Mouse (Mus musculus): Measurements from ENCODE around the gene Ppid.
A peak's percentile ranks its signal among the peaks of the same experiment; 100 is the strongest.
"Not testable (repeated sequence)": the region's sequence is repeated elsewhere in the genome, so short reads cannot be mapped to it uniquely, and the experiment has no call there.

The Ppid gene

GRCm38 (mm10) chr3:79572399-79572798 is 18.7 kb upstream of the Ppid start:
- no peak for DNase-seq (ENCODE audit: low read depth, low spot score)

- DNase-seq (ENCODE audit: low read depth, low spot score): not testable (repeated sequence)
Observed at GRCm38 (mm10) chr3:79573376-79573775, 17.8 kb upstream of the Ppid start.

DNA sequence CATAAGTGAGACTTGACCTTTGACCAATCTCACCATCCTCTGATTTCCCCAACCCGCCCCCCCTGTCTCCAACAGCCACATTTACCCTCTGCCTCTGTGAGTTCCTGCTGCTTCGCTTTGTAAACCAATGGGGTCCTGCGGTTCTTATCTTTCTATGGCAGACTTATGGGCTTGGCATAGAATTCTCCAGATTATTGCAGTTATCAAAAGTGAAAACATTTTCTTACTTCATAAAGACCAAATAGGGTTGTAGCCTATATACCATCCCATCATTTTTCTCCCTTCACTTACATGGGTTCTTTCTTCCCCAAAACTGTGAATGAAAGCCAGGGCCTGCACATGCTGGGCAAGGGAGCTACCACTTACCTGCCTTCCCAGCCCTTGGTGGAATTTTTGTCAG is 16.8 kb upstream of the Ppid start:
- DNase-seq (ENCODE audit: low read depth, low spot score): no peak

GRCm38 (mm10) chr3:79575576-79576467 is 15.3 kb upstream of the Ppid start:
- DNase-seq (ENCODE audit: low read depth, low spot score): no peak

- no peak for DNase-seq (ENCODE audit: low read depth, low spot score)
Observed at GRCm38 (mm10) chr3:79576468-79576816, 14.7 kb upstream of the Ppid start.

- DNase-seq (ENCODE audit: low read depth, low spot score): no peak
Observed at GRCm38 (mm10) chr3:79576865-79577264, 14.3 kb upstream of the Ppid start.

DNA sequence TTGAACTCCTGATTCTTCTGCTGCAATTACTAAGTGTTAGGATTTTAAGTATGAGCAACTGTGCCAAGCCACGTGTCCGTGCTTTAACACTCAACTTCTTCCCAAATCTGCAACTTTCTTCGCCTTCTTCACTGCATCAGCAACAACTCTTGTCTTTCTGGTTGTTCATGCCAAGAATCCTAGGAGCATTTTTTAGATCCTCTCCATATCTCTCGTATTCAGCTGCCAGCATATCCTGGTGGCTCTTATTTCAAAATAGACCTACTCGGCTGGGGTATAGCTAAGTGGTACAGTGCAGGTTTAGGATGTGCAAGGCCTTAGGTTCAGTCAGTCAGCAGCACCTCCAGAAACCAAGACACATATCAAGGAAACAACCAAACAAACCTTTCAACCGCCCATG is 13.5 kb upstream of the Ppid start:
- no peak for DNase-seq (ENCODE audit: low read depth, low spot score)

DNA sequence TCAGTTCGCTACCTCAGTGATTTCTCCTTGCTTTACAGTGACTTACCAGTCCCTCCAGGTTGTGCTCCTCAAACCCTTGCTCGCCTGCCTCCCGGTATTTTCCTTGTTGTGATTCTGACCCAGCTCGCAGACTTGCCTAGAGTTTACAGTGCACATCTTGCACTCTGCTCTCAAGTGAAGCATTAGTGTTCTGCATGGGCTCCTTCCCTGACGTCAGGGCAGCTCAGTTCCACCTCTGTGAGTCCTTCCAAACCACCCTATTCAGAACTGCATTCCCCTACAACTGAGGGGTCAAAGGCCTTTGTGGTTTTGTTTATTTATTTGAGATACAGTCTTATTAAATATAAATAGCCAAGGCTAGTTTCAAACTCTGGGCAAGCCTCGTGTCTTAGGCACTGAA is 13.0 kb upstream of the Ppid start:
- no peak for DNase-seq (ENCODE audit: low read depth, low spot score)

DNA sequence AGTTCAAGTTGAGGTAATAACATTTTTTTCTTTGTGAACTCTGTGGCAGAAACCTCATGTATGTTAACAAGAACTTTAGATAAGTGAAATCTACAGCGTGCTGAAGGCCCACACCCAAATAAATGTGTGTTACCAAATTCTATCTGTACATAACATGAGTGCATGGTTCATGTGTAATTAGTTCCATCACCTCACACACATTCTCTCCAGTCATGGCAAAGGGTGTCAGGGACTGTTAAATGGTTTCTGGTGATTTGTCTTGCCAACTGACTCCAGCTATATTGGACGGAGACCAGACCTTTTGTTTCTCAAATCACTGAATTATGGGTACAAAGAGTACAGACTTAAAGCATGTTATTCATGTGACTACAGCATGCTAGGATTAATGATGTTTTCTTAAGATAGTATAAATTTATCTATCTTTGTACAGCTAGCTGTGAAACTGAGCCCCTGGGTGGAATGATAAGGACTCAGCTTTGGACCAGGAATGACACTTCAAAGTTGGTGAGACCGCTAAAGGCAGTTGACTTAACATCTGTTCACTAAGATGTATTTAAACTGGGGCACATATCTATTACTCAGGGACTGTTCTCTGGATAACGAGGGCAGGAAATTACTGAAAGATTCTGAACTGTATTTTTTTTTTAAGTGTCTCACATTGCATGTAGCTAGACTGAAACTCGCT is 11.1 kb upstream of the Ppid start:
- DNase-seq (ENCODE audit: low read depth, low spot score): no peak

GRCm38 (mm10) chr3:79586804-79587203 is 4.3 kb upstream of the Ppid start:
- peak; percentile 93 for DNase-seq (ENCODE audit: low read depth, low spot score)

- no peak for DNase-seq (ENCODE audit: low read depth, low spot score)
Observed at GRCm38 (mm10) chr3:79589671-79590070, 1.5 kb upstream of the Ppid start.

DNA sequence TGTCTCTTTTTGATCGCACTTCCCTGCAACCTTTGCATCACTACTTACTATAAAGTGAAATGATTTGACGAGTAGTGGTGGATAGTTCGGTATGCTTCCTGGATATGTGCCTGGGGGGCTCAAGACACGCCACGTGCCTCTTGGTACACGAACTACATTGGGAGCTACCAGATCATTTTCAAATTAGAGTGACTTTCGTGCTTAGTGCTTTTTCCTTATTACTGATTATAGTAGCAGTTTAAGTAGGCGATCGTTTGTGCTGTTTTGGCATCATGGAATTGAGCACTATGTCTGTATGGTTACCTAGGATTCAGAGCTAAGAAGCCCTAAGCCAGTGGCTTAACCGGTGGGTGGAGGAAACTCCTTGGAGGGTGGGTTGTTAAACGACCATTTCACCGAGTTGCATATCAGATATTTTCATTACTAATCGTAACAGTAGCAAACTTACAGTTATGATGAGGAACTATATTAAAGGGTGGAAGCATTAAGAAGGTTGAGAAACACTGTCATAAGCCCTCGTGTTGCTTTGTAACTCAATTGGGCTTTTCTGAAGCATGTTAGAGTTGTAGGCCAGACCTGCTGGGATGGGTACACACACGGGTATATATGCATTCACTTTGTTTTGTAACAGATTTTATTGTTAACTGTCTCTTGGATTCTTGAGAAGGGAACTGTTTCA is 790 bp downstream of the Ppid start:
- no peak for DNase-seq (ENCODE audit: low read depth, low spot score)

- DNase-seq (ENCODE audit: low read depth, low spot score): no peak
Observed at GRCm38 (mm10) chr3:79595468-79595867, 4.3 kb downstream of the Ppid start.

DNA sequence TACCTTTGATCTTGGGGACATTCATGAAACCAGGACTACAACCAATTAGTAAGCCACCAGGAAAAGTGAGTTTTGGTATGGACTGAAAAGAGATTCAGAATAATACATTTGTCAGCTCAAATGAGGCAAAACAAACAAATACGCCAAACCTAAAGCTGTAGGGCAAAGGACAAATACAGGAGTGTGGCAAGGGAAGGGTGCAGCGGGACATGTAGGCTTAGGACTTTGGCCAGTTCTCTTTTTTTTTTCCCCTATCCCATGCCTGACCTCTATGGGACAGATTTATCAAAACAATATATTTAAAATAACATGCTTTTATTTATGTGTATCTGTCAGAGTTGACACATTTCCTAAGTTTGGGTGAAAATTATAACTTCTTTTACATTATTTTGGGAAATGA is 18.7 kb downstream of the Ppid start:
- no peak for DNase-seq (ENCODE audit: low read depth, low spot score)

GRCm38 (mm10) chr3:79627484-79628181 is 36.5 kb downstream of the Ppid start:
- DNase-seq (ENCODE audit: low read depth, low spot score): no peak

DNA sequence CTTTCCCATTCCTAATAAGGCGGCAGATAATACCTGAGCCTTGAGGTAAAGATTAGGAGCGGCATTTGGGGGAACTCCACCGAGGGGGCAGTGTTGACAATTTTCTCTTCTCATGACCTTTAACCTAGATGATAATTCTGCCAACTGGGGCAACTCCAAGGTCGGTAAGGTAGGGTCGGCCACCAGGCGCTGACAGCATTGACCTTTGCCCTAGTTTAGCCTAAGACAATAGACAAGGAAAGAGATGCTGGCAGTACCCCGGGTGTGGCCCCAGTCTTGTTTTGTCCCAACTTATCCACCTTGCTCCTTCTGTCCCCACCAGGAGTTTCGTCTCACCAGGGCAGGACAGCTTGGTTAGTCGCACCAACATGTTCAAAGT is 37.0 kb downstream of the Ppid start:
- DNase-seq (ENCODE audit: low read depth, low spot score): peak; percentile 16

DNA sequence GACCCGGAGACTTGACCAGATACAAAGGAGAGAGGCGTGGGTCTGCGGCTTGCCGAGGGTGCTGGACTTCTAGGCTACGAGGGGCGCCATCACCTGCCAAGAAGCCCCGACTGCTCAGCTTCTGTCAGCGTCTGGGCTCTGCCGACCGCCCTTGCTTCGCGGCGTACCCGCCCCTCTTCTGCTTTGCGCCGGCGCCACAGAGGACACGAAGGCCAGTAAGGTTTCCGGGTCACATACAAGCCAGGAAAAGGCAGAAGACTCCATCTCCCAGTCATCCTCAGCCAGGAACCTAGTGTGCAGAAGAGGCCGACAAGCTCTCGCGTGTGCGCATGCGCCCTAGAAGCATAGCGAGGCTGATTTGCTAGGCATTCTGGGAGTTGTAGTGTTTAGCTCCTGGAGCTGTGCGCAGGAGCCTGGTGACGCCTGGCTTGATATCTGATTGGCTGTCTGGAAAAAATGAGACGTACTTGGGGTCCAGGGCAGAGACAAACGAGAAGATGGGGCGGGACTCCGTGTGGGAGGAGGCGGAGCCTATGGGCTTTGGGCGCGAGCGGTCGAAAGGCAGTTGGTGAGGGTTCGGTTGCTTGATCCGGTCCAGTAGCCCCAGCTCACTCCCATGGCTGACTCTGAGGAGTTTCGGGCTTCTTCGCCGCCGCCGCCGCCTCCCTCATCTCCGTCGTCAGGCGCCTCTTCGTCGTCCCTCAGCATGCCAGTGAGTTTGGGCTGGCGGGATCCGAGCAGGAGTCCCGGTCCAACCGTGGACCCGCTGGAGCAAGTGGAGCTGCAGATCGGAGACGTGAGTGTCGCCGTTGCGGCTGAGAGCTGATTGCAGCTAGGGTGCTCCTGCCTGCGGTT is 37.6 kb downstream of the Ppid start, which contains the start of gene 4930579G24Rik:
Gene 4930579G24Rik (plus strand): TSS at position 519 of the 855 bp plus-strand sequence.
- peak; percentile 99 for DNase-seq (ENCODE audit: low read depth, low spot score)

DNA sequence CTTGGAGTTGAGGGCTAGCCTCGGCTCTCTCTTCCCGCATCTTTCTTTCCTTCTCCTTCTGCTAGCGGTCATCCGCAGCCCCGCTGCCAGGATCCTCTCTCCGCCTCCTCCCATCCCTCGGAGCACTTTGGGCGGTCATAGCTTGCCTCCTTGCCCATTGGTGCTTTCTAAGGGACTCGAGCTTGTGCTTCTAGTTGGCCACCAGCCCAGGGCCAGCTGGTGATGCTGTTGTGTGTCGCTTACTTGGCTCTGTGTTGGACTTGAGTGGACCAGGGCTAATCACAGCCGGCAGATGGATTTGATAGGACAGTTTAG is 38.2 kb downstream of the Ppid start, which contains the start of gene Etfdh:
Gene Etfdh (minus strand): TSS at position 85 of the 315 bp plus-strand sequence.
- peak; percentile 64 for DNase-seq (ENCODE audit: low read depth, low spot score)

DNA sequence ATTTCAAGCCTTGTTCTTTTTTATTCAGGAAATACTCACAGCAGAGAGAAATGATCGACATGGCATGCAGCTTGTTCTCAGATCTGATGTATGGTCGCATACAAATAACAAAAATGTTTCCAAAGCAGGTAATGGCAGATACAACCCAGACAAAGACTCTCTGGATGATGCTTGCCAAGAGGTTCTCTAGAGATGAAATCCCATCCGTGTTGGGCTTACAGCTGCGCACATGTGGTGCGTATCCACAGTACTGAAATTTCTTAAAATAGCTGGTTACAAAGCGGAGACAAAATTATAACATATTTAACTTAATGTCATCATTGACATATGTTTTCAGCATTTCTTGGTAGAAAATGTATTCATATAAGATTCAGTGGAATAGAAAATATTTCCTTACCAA is 61.0 kb downstream of the Ppid start:
- DNase-seq (ENCODE audit: low read depth, low spot score): no peak

Data from forelimb bud, embryonic 11.5 days (tissue).